Mouse (Mus musculus) C2C12 (cell line): ENCODE data around the gene Ddhd1.

Experiments
- CEBPB ChIP-seq: IDR thresholded peaks from one replicate; pipeline ENCODE4 v1.6.1; 2011; ENCODE audit warnings: low read depth, mild to moderate bottlenecking, control low read depth, moderate library complexity
- CTCF ChIP-seq: IDR thresholded peaks from one replicate; pipeline ENCODE4 v1.5.1; 2011; ENCODE audit not compliant: control insufficient read depth, insufficient read depth, insufficient read length
- FOSL1 ChIP-seq: IDR thresholded peaks from one replicate; pipeline ENCODE4 v1.8.0; 2011; ENCODE audit warnings: mild to moderate bottlenecking, low read length; ENCODE audit not compliant: poor library complexity, insufficient read depth, severe bottlenecking
- MAX ChIP-seq: IDR thresholded peaks from one replicate; pipeline ENCODE4 v1.6.1; 2011; ENCODE audit warnings: mild to moderate bottlenecking, control low read depth
- MYOD1 ChIP-seq: IDR thresholded peaks from one replicate; pipeline ENCODE4 v1.6.1; 2011; ENCODE audit warnings: low read depth; ENCODE audit not compliant: control insufficient read depth, insufficient read length
- MYOG ChIP-seq: IDR thresholded peaks from one replicate; pipeline ENCODE4 v1.6.1; 2011; ENCODE audit not compliant: control insufficient read depth, insufficient read length; ENCODE audit errors: extremely low read depth
- USF1 ChIP-seq: IDR thresholded peaks from one replicate; pipeline ENCODE4 v1.6.1; 2011; ENCODE audit warnings: low read depth, mild to moderate bottlenecking, control low read depth, moderate library complexity

DNA sequence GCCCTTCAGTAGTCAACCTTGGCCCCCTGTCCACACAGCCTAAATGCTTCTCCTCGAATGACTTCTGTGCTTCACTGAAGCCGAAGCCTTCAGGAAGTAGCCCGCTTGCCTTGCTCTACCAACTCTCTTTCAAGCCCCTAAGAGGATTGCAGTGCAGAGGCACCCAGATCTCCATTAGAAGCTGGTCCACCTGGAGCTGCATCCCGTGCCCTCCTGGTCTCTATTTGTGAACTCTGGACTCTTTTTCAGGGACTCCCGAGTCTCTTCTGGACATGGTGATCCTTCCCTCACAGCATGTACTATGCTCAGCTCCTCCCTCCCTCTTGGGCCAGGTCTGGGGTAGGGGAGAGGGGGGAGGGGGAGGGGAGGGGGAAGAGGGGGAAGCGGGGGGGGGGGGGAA is 113.9 kb downstream of the Ddhd1 start:
- no peak for TF ChIP-seq CTCF
- no peak for TF ChIP-seq USF1
- no peak for TF ChIP-seq MAX
- TF ChIP-seq CEBPB: no peak
- no peak for TF ChIP-seq MYOG
- no peak for TF ChIP-seq MYOD1
- no peak for TF ChIP-seq FOSL1
